Mouse (Mus musculus) liver, embryonic 14.5 days (tissue): ENCODE measurements around the gene Tdg. TPM values are rescaled to one million over a fixed set of nuclear protein-coding genes. Genes with fewer than 3 reads are reported as not detected.

Source experiments
- ATAC-seq: fragments of 200-750 bp; cut with Nextera tagmentation; 2 replicates; pipeline ENCODE4 v1.8.0; 2017; ENCODE audit warnings: moderate number of reproducible peaks, mild to moderate bottlenecking, moderate library complexity; ENCODE audit not compliant: insufficient read depth
- DNase-seq, 3 experiments: peaks; one replicate each; pipeline ENCODE4 v3.0.0-alpha.2; 2012 to 2013; ENCODE audit warnings: low read depth in 3 of 3, low spot score in 3 of 3
- H3K27ac ChIP-seq: fragments of 300-500 bp; sonication (generic); 2 replicates; pipeline ENCODE4 v1.5.1; 2014; ENCODE audit warnings: moderate library complexity, mild to moderate bottlenecking, control low read depth, inconsistent platforms
- H3K27me3 ChIP-seq: fragments of 300-500 bp; sonication (generic); 2 replicates; pipeline ENCODE4 v1.6.1; 2014; ENCODE audit warnings: mild to moderate bottlenecking, low read length, moderate library complexity; ENCODE audit not compliant: control insufficient read depth, insufficient read depth
- H3K36me3 ChIP-seq: fragments of 300-500 bp; sonication (generic); replicated peaks from 2 replicates; pipeline ENCODE4 v1.6.1; 2014; ENCODE audit warnings: low read depth; ENCODE audit not compliant: control insufficient read depth, insufficient read depth
- H3K4me1 ChIP-seq, 2 experiments: fragments of 200-500 bp in 1 of 2; fragments of 300-500 bp in 1 of 2; sonication (generic) in 1 of 2; replicated peaks; 2 replicates each; pipeline ENCODE4 v1.6.1; 2012 to 2014; ENCODE audit warnings: antibody characterized with exemption in 1 of 2, inconsistent platforms in 1 of 2, low read length in 1 of 2; ENCODE audit not compliant: control insufficient read depth in 2 of 2, insufficient read depth in 2 of 2
- H3K4me2 ChIP-seq: fragments of 300-500 bp; sonication (generic); 2 replicates; pipeline ENCODE4 v1.6.1; 2014; ENCODE audit warnings: low read depth, mild to moderate bottlenecking, control low read depth, moderate library complexity
- H3K4me3 ChIP-seq, 2 experiments: fragments of 200-500 bp in 1 of 2; fragments of 300-500 bp in 1 of 2; sonication (generic) in 1 of 2; 2 replicates each; pipeline ENCODE4 v1.5.1; 2012 to 2014; ENCODE audit warnings: low read depth in 2 of 2, low read length in 2 of 2, mild to moderate bottlenecking in 2 of 2, control low read depth in 1 of 2, inconsistent platforms in 1 of 2, moderate library complexity in 1 of 2; ENCODE audit not compliant: insufficient read depth in 1 of 2
- H3K9ac ChIP-seq: fragments of 300-500 bp; sonication (generic); replicated peaks from 2 replicates; pipeline ENCODE4 v1.6.1; 2014; ENCODE audit warnings: mild to moderate bottlenecking, control low read depth, moderate library complexity
- H3K9me3 ChIP-seq: fragments of 300-500 bp; sonication (generic); 2 replicates; pipeline ENCODE4 v1.6.1; 2016; ENCODE audit warnings: low read length, mixed read lengths; ENCODE audit not compliant: control insufficient read depth
- CTCF ChIP-seq: IDR thresholded peaks from 2 replicates; pipeline ENCODE4 v1.5.1; 2016; ENCODE audit warnings: antibody characterized with exemption, low read depth, control low read depth
- EP300 ChIP-seq: IDR thresholded peaks from 2 replicates; pipeline ENCODE4 v1.6.1; 2016; ENCODE audit warnings: antibody characterized with exemption, low read depth
- WGBS: fragments of 180-500 bp; shearing (Covaris S2); extraction: QIAGEN DNeasy Blood & Tissue Kit; methylation state at CpG from one replicate; pipeline ENCODE4 v1.1.7; 2014; ENCODE audit not compliant: insufficient replicate concordance; 5-methylcytosine and 5-hydroxymethylcytosine counted together
- polyA plus RNA-seq, 2 experiments: library from polyadenylated mRNA; depleted of rRNA in 1 of 2; stranded (reverse) in 1 of 2; unstranded in 1 of 2; fragments of >200 nt; fragmentation: Nextera tagmentation in 1 of 2; extraction: Ambion mirVana in 1 of 2; gene quantifications; 2 replicates each; pipeline versions ENCODE4 v1.2.1 to v1.2.3; 2012 to 2014

Tdg gene
- polyA plus RNA-seq, 2 experiments, result 21.3 to 33.0 TPM

DNA sequence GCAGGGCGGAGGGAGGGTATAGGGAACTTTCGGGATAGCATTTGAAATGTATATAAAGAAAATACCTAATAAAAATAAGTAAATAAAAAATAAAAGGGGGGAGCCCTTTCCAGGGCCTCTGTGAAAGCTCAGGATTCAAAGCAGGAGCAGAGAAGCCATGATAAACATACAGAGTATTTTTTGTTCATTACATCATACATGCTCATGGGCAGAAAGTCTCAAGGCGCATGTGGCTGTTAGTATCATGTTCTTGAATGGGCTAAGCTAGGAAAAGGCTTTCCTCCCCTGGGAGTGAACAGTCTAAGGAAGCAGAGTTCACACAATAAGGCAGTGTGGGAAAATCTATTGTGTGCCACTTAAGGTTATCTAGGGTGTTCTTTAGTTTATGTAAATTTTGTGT lies 6.7 kb downstream of the Tdg start:
- ATAC-seq, result no peak
- DNase-seq, result no peak
- TF ChIP-seq EP300, result no peak
- no peak for TF ChIP-seq CTCF
- 62% methylated on average over 3 of the region's 3 CpGs for WGBS
- Histone ChIP-seq H3K9ac (no peak overlapping the region), H3K9me3 (no peaks in the 10 kb centered on the region), H3K4me2 (no peak overlapping the region), H3K36me3 (peaks cover 26% of the 10 kb centered on the region), H3K27ac (no peak overlapping the region), H3K4me3 (no peak overlapping the region), H3K27me3 (no peaks in the 10 kb centered on the region), H3K4me1 (no peaks in the 10 kb centered on the region; a peak in 1 of 4 replicates)

DNA sequence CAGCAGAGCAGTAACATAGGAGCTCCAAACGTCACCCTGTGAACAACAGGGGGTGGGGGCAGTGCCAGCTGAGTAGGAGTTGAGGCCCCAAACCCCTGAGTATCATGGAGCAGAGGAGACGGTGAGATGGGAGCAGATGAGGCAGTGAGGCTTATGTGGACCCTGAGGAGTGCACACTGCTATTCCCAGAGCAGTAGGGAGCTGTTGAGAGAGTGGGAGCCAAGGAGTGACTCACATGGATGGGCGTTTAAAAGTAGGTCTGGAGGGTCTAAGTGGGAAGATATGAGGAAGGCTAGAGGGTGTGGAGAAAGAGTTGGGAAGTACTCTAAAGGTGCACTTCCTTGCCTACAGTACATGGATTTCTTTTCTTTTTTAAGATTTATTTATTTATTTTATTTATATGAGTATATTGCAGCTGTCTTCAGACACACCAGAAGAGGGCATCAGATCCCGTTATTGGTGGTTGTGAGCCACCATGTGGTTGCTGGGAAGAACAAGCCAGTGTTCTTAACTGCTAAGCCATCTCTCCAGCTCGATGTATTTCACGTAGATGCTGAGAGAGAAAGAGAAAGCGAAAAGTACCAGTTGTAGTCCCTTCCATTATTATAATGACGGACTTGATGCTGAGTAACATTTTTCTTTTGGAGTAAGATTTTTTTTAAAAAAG lies 9.5 kb downstream of the Tdg start:
- no peak overlapping the region for H3K4me2 ChIP-seq
- H3K27ac ChIP-seq, result no peak overlapping the region
- ATAC-seq (no peak), DNase-seq (no peak)
- 87% methylated on average over 8 of the region's 8 CpGs for WGBS
- no peaks in the 10 kb centered on the region for H3K4me1 ChIP-seq
- peaks cover 35% of the 10 kb centered on the region for H3K36me3 ChIP-seq
- H3K9ac ChIP-seq, result no peak overlapping the region
- H3K27me3 ChIP-seq, result no peaks in the 10 kb centered on the region
- H3K4me3 ChIP-seq, result no peak overlapping the region
- TF ChIP-seq CTCF, result no peak
- TF ChIP-seq EP300, result no peak
- H3K9me3 ChIP-seq, result no peaks in the 10 kb centered on the region

DNA sequence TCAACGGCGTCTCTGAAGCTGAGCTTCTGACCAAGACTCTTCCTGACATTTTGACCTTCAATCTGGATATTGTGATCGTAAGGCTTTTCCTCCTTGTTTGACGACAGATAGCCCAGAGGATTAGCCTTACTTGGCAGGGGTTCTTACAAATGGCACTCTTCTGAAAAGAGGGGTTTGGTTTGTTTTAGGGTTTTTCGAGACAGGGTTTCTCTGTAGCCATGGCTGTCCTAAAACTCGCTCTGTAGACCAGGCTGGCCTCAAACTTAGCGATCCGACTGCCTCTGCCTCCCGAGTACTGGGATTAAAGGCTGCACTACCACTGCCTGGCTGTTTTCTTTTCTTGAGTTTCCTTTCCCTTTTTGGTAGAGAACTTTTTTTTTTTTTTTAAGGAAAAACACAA lies 11.9 kb downstream of the Tdg start:
- Histone ChIP-seq H3K4me1 (no peaks in the 10 kb centered on the region), H3K4me2 (no peak overlapping the region), H3K36me3 (peaks cover 51% of the 10 kb centered on the region), H3K9me3 (no peaks in the 10 kb centered on the region), H3K9ac (no peak overlapping the region), H3K4me3 (no peak overlapping the region), H3K27ac (no peak overlapping the region), H3K27me3 (no peaks in the 10 kb centered on the region)
- ATAC-seq (no peak), DNase-seq (no peak)
- TF ChIP-seq CTCF (no peak), EP300 (no peak)
- WGBS, result 85% methylated on average over 9 of the region's 9 CpGs

DNA sequence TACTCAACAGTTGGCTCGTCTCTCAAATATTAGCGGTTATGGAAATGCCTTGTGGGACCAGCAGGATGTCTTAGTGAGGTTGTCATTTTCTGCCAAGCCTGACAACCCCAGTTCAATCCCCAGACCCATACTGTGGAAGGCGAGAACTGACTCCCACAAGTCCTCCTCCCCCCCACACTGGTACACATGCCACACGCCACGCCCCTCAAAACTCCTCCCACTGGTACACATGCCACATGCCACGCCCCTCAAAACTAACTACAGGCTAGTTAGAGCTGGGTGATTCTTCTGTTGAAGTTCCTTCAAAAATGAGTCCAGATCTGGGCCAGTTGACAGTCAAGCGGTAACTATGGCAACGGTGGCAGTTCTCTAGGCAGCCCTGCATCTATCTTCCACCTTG lies 16.5 kb downstream of the Tdg start:
- 85% methylated on average over 8 of the region's 8 CpGs for WGBS
- Histone ChIP-seq H3K9ac (no peak overlapping the region), H3K27ac (no peak overlapping the region), H3K4me3 (no peak overlapping the region), H3K4me1 (no peaks in the 10 kb centered on the region), H3K27me3 (no peaks in the 10 kb centered on the region), H3K36me3 (peaks cover 43% of the 10 kb centered on the region), H3K9me3 (no peaks in the 10 kb centered on the region), H3K4me2 (no peak overlapping the region)
- TF ChIP-seq EP300 (no peak), CTCF (no peak)
- no peak for DNase-seq
- no peak for ATAC-seq

DNA sequence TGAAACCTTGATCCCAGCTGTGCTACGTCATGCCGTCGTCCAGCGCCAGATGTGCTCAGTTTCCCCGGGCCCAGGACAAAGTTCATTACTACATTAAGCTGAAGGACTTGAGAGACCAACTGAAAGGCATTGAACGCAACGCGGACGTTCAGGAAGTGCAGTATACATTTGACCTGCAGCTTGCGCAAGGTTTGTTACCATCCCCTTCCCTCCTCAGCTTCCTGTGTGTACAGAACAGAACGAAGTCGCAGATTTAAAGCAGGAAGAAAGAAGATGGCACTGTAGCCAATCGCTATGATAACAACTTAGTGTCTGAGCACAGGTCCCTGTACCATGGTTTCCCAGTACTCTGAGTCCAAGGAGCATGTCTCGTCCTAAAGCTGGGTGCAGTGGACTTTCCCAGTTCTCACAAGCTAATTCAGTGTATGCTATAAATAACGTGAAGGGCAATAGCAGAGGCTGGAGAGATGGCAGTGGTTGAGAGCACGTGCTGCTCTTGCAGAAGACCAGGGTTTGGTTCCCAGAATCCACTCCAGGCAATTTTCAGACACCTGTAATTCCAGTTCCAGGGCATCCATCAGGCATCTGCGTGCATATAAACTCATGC lies 17.7 kb downstream of the Tdg start:
- H3K36me3 ChIP-seq, result peaks cover 35% of the 10 kb centered on the region
- no peaks in the 10 kb centered on the region for H3K9me3 ChIP-seq
- no peak for DNase-seq
- ATAC-seq, result no peak
- no peaks in the 10 kb centered on the region for H3K4me1 ChIP-seq
- TF ChIP-seq EP300 (no peak), CTCF (no peak)
- H3K4me3 ChIP-seq, result no peak overlapping the region
- H3K4me2 ChIP-seq, result no peak overlapping the region
- 64% methylated on average over 17 of the region's 17 CpGs for WGBS
- H3K9ac ChIP-seq, result no peak overlapping the region
- H3K27ac ChIP-seq, result no peak overlapping the region
- H3K27me3 ChIP-seq, result no peaks in the 10 kb centered on the region
